Mouse (Mus musculus): ENCODE results near the gene Myl6.
A peak's percentile ranks its signal among the peaks of the same experiment; 100 is the strongest.

DNA sequence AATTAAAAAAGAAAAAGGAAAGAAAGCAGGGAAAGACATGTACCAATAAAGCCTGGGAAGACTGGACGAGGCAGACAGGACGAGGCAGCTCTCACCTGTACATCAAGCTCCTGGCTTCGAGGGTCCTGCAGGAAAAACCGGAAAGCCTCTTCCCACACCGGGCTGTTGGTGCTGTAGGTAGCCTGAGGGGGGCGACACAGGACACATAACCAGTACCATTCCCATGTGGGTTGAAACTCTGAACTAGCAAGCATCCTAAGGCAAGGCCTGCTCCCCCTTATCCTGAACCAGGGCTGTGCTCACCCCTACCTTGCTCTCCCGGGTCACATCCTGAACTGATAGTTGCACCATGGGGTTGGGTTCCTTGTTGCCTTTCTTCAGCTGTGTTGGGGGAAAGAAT is 24.9 kb upstream of the Myl6 start:
- TF ChIP-seq CTCF (IDR thresholded peaks at IDR 0.05; ENCODE audit: low read depth) (peak; percentile 76), EP300 (IDR thresholded peaks at IDR 0.05; ENCODE audit: low read depth) (no peak)

Measured in liver, embryonic 14.5 days (tissue).